ENCODE assay signal across 8 mouse cellular contexts in the genomic region with DNA sequence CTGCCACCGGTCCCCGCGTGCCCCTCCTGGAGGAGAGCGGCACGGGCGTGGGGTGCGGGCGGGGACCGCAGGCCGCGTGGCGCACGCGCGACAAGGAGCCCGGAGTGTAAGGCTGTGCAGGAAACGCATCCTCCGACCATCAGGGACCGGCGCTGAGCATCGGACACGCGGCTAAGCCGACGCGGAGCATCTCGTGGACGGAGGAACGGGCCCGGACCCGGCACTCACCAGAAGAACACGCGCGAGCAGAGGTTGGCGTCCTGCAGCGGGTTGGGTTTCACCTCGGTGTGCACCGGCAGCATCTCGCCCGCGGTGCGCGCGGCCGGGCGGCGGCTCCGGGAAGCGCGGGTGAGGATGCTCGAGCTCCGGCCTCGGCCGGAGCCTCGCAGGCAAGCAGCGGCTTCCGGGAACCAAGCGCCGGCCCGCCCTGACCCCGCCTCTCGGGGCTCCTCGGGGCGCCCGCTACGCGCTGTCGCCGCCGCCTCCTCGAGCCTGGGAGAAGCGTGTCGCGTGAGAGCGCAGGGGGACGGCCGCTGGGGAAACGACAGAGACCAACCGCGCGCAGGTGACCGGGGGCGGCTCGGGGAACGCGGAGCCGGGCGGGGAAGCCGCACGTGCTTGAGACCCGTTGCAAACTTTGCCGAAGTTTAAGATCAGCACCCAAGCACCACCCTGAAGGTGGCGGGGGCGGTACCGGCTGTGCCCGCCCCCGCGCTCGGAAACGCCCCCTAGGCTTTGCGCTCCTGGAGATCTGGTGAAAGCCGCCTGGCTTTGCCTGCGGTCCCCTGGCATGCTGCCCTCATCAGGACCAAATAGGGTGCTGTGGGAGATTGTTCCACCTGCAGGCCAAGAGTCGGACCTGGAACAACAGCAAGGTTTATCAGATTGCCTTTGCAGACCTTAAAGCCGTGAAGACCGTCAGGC. TPM values are rescaled to one million over a fixed set of nuclear protein-coding genes. Genes with fewer than 3 reads are reported as not detected.
DNase-seq lines count a peak whose midpoint lies in the region; ATAC-seq and TF ChIP-seq lines count a peak whose summit lies in the region.

A gene (minus strand): TSS at position 412 of the 924 bp plus-strand sequence.

- peak; percentile 69; the same call in 1 of the 2 replicates for ATAC-seq in heart, embryonic 13.5 days (ENCODE audit: extremely low read depth, insufficient number of reproducible peaks, low FRiP score, low TSS enrichment)
- ATAC-seq in kidney, postnatal 0 days (replicated peaks; ENCODE audit: low FRiP score, low read depth), result peak; percentile 80
- peak; percentile 93 for ATAC-seq in liver, embryonic 13.5 days (ENCODE audit: low read depth)
- ATAC-seq in stomach, embryonic 15.5 days (ENCODE audit: insufficient read depth, low FRiP score, low read depth), result peak; percentile 87

- H3K9ac ChIP-seq in heart, embryonic 13.5 days, result peak within 1 kb of the TSS; percentile 80
- peak within 1 kb of the TSS; percentile 64 for H3K9ac ChIP-seq in kidney, postnatal 0 days (ENCODE audit: low read depth, low read length)
- peak within 1 kb of the TSS; percentile 78 for H3K9ac ChIP-seq in liver, embryonic 13.5 days
- peak within 1 kb of the TSS; percentile 49 for H3K9ac ChIP-seq in stomach, embryonic 15.5 days

- WGBS in heart, embryonic 13.5 days, result under 1% methylated on average over 106 of the region's 106 CpGs
- WGBS in kidney, postnatal 0 days, result under 1% methylated on average over 94 of the region's 106 CpGs
- WGBS in liver, embryonic 13.5 days (ENCODE audit: insufficient replicate concordance), result under 1% methylated on average over 106 of the region's 106 CpGs
- under 1% methylated on average over 105 of the region's 106 CpGs for WGBS in stomach, embryonic 15.5 days

- H3K4me2 ChIP-seq in heart, embryonic 13.5 days, result peak within 1 kb of the TSS; percentile 100
- peak within 1 kb of the TSS; percentile 88 for H3K4me2 ChIP-seq in kidney, postnatal 0 days (ENCODE audit: low read length)
- peak within 1 kb of the TSS; percentile 99 for H3K4me2 ChIP-seq in liver, embryonic 13.5 days
- peak within 1 kb of the TSS; percentile 97 for H3K4me2 ChIP-seq in stomach, embryonic 15.5 days

- peak within 1 kb of the TSS; percentile 74 for H3K4me3 ChIP-seq in erythroblast, embryonic 14.5 days (replicated peaks)
- H3K4me3 ChIP-seq in heart, embryonic 13.5 days, result peak within 1 kb of the TSS; percentile 69
- peak within 1 kb of the TSS; percentile 59 for H3K4me3 ChIP-seq in kidney, postnatal 0 days (replicated peaks; ENCODE audit: low read depth, low read length)
- H3K4me3 ChIP-seq in liver, embryonic 13.5 days (replicated peaks), result peak within 1 kb of the TSS; percentile 77
- peak within 1 kb of the TSS; percentile 60 for H3K4me3 ChIP-seq in stomach, embryonic 15.5 days (replicated peaks)

- TF ChIP-seq CTCF in brain, embryonic 14.5 days (IDR thresholded peaks at IDR 0.05; ENCODE audit: borderline replicate concordance, extremely low read depth, insufficient read depth, insufficient read length), result no peak
- TF ChIP-seq CTCF in kidney, postnatal 0 days (IDR thresholded peaks at IDR 0.05; ENCODE audit: low read depth), result peak; percentile 58

- H3K27me3 ChIP-seq in erythroblast, embryonic 14.5 days (ENCODE audit: control insufficient read depth), result peaks cover 17% of the 10 kb centered on the region
- H3K27me3 ChIP-seq in heart, embryonic 13.5 days (replicated peaks), result peaks cover 43% of the 10 kb centered on the region
- no peaks in the 10 kb centered on the region for H3K27me3 ChIP-seq in kidney, postnatal 0 days (ENCODE audit: insufficient read depth, low read length)
- H3K27me3 ChIP-seq in liver, embryonic 13.5 days, result peaks cover 17% of the 10 kb centered on the region
- H3K27me3 ChIP-seq in stomach, embryonic 15.5 days (replicated peaks), result 0 out of 2 replicates have a peak, but pooled peaks cover 5% of the 10 kb centered on the region

- no peaks in the 10 kb centered on the region for H3K9me3 ChIP-seq in erythroblast, embryonic 14.5 days (ENCODE audit: control insufficient read depth, low read length)
- H3K9me3 ChIP-seq in heart, embryonic 13.5 days, result no peaks in the 10 kb centered on the region
- H3K9me3 ChIP-seq in kidney, postnatal 0 days (replicated peaks; ENCODE audit: low read length), result no peaks in the 10 kb centered on the region
- no peaks in the 10 kb centered on the region for H3K9me3 ChIP-seq in liver, embryonic 13.5 days (replicated peaks)
- H3K9me3 ChIP-seq in stomach, embryonic 15.5 days, result no peaks in the 10 kb centered on the region

- TF ChIP-seq POLR2A in brain, embryonic 14.5 days (IDR thresholded peaks at IDR 0.05; ENCODE audit: borderline replicate concordance, extremely low read depth, insufficient read depth, insufficient read length, poor library complexity, severe bottlenecking), result 0 out of 2 replicates have a peak, but pooled peaks have one; percentile 16

- H3K36me3 ChIP-seq in erythroblast, embryonic 14.5 days (ENCODE audit: control insufficient read depth), result no peaks in the 10 kb centered on the region
- no peaks in the 10 kb centered on the region for H3K36me3 ChIP-seq in heart, embryonic 13.5 days
- no peaks in the 10 kb centered on the region for H3K36me3 ChIP-seq in kidney, postnatal 0 days (ENCODE audit: insufficient read depth, low read length)
- no peaks in the 10 kb centered on the region for H3K36me3 ChIP-seq in liver, embryonic 13.5 days
- H3K36me3 ChIP-seq in stomach, embryonic 15.5 days, result no peaks in the 10 kb centered on the region

- no peak within 1 kb of the TSS for H3K27ac ChIP-seq in heart, embryonic 13.5 days (replicated peaks)
- H3K27ac ChIP-seq in kidney, postnatal 0 days, result peak within 1 kb of the TSS; percentile 27; the same call in 1 of the 2 replicates
- H3K27ac ChIP-seq in liver, embryonic 13.5 days, result peak within 1 kb of the TSS; percentile 59; the same call in 1 of the 2 replicates
- peak within 1 kb of the TSS; percentile 64 for H3K27ac ChIP-seq in stomach, embryonic 15.5 days

- peak; percentile 84 for DNase-seq in CD4-positive, CD25-positive, alpha-beta regulatory T cell, adult 2 months (ENCODE audit: low read depth, low spot score)
- peak; percentile 72 for DNase-seq in brain, embryonic 14.5 days (ENCODE audit: low read depth)
- DNase-seq in kidney, postnatal 0 days (ENCODE audit: low spot score), result peak; percentile 73
- peak; percentile 80 for DNase-seq in liver, embryonic 13.5 days
- peak; percentile 59 to 64 for DNase-seq in natural killer cell, adult 2 months (ENCODE audit: low spot score in 2 of 2)

- H3K4me1 ChIP-seq in erythroblast, embryonic 14.5 days (ENCODE audit: control insufficient read depth), result peaks cover 37% of the 10 kb centered on the region
- peaks cover 25% of the 10 kb centered on the region for H3K4me1 ChIP-seq in heart, embryonic 13.5 days
- no peaks in the 10 kb centered on the region; the same call in 1 of the 2 replicates for H3K4me1 ChIP-seq in kidney, postnatal 0 days (replicated peaks; ENCODE audit: insufficient read depth, low read length)
- H3K4me1 ChIP-seq in liver, embryonic 13.5 days (replicated peaks), result peaks cover 34% of the 10 kb centered on the region
- peaks cover 13% of the 10 kb centered on the region; the same call in 1 of the 2 replicates for H3K4me1 ChIP-seq in stomach, embryonic 15.5 days

RNA-seq across cellular contexts. Expression of the gene that starts here (rescaled TPM):
- polyA plus RNA-seq in brain, embryonic 14.5 days (2012; rRNA removed), result 1.4 and 1.7 TPM in 2 replicates
- 0.02 and 0.06 TPM in 2 replicates for polyA plus RNA-seq in erythroblast, embryonic 14.5 days (2012)
- 1.5 and 1.8 TPM in 2 replicates for polyA plus RNA-seq in heart, embryonic 13.5 days (2015; fragmentation: Nextera tagmentation; extraction: Ambion mirVana)
- 6.6 and 6.9 TPM in 2 replicates for polyA plus RNA-seq in kidney, postnatal 0 days (2015; fragmentation: Nextera tagmentation; extraction: Ambion mirVana)
- polyA plus RNA-seq in liver, embryonic 13.5 days (2015; fragmentation: Nextera tagmentation; extraction: Ambion mirVana), result 1.7 and 2.4 TPM in 2 replicates
- polyA plus RNA-seq in stomach, embryonic 15.5 days (2015; fragmentation: Nextera tagmentation; extraction: Ambion mirVana), result 4.0 and 4.6 TPM in 2 replicates
